Mouse (Mus musculus) heart, embryonic 11.5 days (tissue): ENCODE data around the gene Gm1979. TPM values are rescaled to one million over a fixed set of nuclear protein-coding genes. Genes with fewer than 3 reads are reported as not detected.
"Not testable (repeated sequence)": the region's sequence is repeated elsewhere in the genome, so short reads cannot be mapped to it uniquely, and the experiment has no call there.

Experiments used
- ATAC-seq: fragments of 200-750 bp; cut with Nextera tagmentation; replicated peaks from 2 replicates; pipeline ENCODE4 v1.8.0; 2017; ENCODE audit warnings: moderate library complexity; ENCODE audit not compliant: insufficient number of reproducible peaks, low FRiP score, low TSS enrichment
- H3K27ac ChIP-seq: fragments of 300-500 bp; sonication (generic); 2 replicates; pipeline ENCODE4 v1.5.1; 2014; ENCODE audit warnings: mild to moderate bottlenecking, low read depth, low read length
- H3K27me3 ChIP-seq: fragments of 300-500 bp; sonication (generic); 2 replicates; pipeline ENCODE4 v1.6.1; 2014; ENCODE audit warnings: mild to moderate bottlenecking, low read length, mixed read lengths; ENCODE audit not compliant: control insufficient read depth, insufficient read depth
- H3K36me3 ChIP-seq: fragments of 300-500 bp; sonication (generic); 2 replicates; pipeline ENCODE4 v1.6.1; 2014; ENCODE audit warnings: mild to moderate bottlenecking, low read length, moderate library complexity, mixed read lengths; ENCODE audit not compliant: control insufficient read depth, insufficient read depth
- H3K4me1 ChIP-seq: fragments of 300-500 bp; sonication (generic); 2 replicates; pipeline ENCODE4 v1.6.1; 2014; ENCODE audit warnings: low read length; ENCODE audit not compliant: control insufficient read depth, insufficient read depth
- H3K4me2 ChIP-seq: fragments of 300-500 bp; sonication (generic); 2 replicates; pipeline ENCODE4 v1.6.1; 2014; ENCODE audit warnings: mild to moderate bottlenecking, moderate library complexity
- H3K4me3 ChIP-seq: fragments of 300-500 bp; sonication (generic); 2 replicates; pipeline ENCODE4 v1.5.1; 2014; ENCODE audit warnings: low read depth, low read length
- H3K9ac ChIP-seq: fragments of 300-500 bp; sonication (generic); 2 replicates; pipeline ENCODE4 v1.6.1; 2014; ENCODE audit warnings: mild to moderate bottlenecking, low read depth, low read length, moderate library complexity
- H3K9me3 ChIP-seq: fragments of 300-500 bp; sonication (generic); replicated peaks from 2 replicates; pipeline ENCODE4 v1.6.1; 2016; ENCODE audit warnings: low read length; ENCODE audit not compliant: control insufficient read depth
- WGBS: fragments of 180-500 bp; shearing (Covaris S2); extraction: QIAGEN DNeasy Blood & Tissue Kit; methylation state at CpG from one replicate; pipeline ENCODE4 v1.1.7; 2014; ENCODE audit not compliant: insufficient replicate concordance; 5-methylcytosine and 5-hydroxymethylcytosine counted together
- polyA plus RNA-seq: library from polyadenylated mRNA; unstranded; fragments of >200 nt; fragmentation: Nextera tagmentation; extraction: Ambion mirVana; gene quantifications from 2 replicates; pipeline ENCODE4 v1.2.1, GENCODE M21; 2014

Gene Gm1979
- polyA plus RNA-seq, 1 experiment from 2014 or later, result 0.31 TPM

DNA sequence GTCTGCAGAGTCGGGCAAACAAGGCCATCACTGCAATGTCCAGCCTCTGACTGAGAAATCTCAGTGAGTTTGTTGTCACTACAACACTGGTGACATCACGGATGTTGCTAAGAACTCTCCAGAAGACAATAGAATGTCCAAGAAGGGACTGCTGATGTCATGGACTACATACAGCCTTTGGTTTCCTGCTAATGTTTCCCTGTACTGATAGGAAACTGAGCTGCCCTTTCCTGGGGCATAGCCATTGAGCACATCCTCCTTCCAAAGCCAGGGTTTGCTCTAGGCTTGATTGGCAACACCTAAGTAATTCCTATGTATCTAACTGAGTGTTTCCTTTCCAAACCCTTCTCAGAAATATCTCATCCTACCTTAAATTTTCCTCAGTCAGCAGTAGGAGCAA is 50.3 kb downstream of the Gm1979 start, which contains the start of gene Gm21671:
Gene Gm21671, minus strand, starts transcription at position 101 of the 400 bp plus-strand sequence.
- H3K27ac ChIP-seq, H3K27me3 ChIP-seq, H3K4me3 ChIP-seq, H3K9ac ChIP-seq, H3K4me2 ChIP-seq, H3K36me3 ChIP-seq, H3K4me1 ChIP-seq, ATAC-seq, H3K9me3 ChIP-seq: not testable (repeated sequence)
- WGBS, result 57% methylated on average over 2 of the region's 2 CpGs

Other genes with a start within 250 kb of the Gm1979 start
- gene Actr3b, start 244.8 kb downstream of the Gm1979 start, polyA plus RNA-seq, result 37.4 and 42.5 TPM in 2 replicates
- 0.06 and 0.20 TPM in 2 replicates for gene Gm21663, start 62.4 kb downstream of the Gm1979 start, polyA plus RNA-seq
- gene Gm21671, start 50.4 kb downstream of the Gm1979 start, polyA plus RNA-seq, result 0.07 TPM in 1 of 2 replicates, not detected in the other
- gene Gm21680, start 32.1 kb downstream of the Gm1979 start, polyA plus RNA-seq, result 0.16 and 0.27 TPM in 2 replicates
- gene Gm21698, start 16.1 kb downstream of the Gm1979 start, polyA plus RNA-seq, result 0.23 and 0.26 TPM in 2 replicates
- not detected in 2 replicates for gene Gm5862, start 18.1 kb upstream of the Gm1979 start, polyA plus RNA-seq
- gene Speer4a, start 34.8 kb upstream of the Gm1979 start, polyA plus RNA-seq, result not detected in 2 replicates
- gene Gm7347, start 53.8 kb upstream of the Gm1979 start, polyA plus RNA-seq, result 0.07 TPM in 1 of 2 replicates, not detected in the other
- not detected in 2 replicates for gene Gm10471, start 84.5 kb upstream of the Gm1979 start, polyA plus RNA-seq
- gene 5031410I06Rik, start 100.6 kb upstream of the Gm1979 start, polyA plus RNA-seq, result not detected in 2 replicates
- not detected in 2 replicates for gene Gm10220, start 116.6 kb upstream of the Gm1979 start, polyA plus RNA-seq